Mouse (Mus musculus) monocyte, adult 2 months (primary cell): ENCODE measurements around the gene Gfra4.
"Not testable (repeated sequence)": the region's sequence is repeated elsewhere in the genome, so short reads cannot be mapped to it uniquely, and the experiment has no call there.

Source experiments
- DNase-seq, 2 experiments: peaks; one replicate each; pipeline ENCODE4 v3.0.0; 2022; ENCODE audit warnings: low spot score in 2 of 2, low read depth in 1 of 2

Gfra4 gene

DNA sequence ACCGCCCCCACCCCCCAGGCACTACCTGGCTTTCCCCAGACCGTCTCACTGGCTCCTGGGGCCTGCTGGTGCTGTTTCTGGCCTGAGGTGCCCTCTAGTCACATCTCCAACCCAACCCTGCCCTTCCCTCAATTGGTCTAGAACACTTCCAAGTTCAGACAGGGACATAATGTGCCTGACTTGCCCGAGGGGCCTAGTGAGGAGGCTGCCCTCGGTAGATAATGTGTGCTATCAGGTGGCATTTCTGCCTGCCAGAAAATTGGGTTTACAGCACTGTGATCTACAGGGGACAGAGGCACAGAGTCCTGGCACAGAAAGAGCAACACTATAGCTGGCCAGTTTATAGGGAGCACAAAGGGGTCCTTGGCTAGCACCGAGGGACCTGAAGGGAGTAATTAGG lies 9.2 kb upstream of the Gfra4 start:
- DNase-seq = no peak

GRCm38 (mm10) chr2:131046025-131046424 lies 3.1 kb upstream of the Gfra4 start:
- DNase-seq = no peak

DNA sequence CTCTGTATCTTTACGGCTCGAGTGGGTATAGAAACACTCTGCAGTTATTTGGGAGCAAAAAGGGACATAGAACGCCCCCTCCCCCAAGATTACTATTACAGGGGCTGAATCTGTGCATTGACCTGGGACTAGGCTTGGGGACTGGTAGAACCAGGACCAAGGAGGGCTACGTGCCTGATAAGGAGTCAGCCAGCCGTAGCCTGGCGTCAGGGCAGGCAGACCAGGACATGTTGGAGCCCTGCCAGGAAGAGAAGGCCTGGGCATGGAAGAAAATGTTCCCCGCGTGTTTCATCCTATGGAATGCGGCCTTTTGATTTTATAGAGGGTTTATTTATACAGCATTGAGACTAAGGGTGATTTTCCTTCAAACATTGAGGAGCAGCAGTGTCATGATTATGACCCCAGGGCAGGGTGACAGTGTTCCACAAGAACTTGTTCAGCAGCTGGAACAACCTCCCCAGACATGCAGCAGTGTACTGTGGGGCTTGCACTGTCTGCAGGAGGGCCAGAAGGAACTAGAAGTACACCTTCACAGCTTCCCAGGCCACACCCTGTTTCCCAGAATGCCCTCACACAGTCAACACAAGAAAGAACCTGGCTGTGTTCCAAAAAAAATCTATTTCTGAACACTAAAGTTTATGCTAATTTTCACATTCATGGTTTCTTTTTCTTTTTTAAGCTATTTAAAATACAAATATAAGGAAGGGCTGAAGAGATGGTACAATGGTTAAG lies 2.3 kb upstream of the Gfra4 start:
- no peak for DNase-seq

- no peak for DNase-seq
These were observed 1.5 kb upstream of the Gfra4 start for GRCm38 (mm10) chr2:131044354-131044852.

DNA sequence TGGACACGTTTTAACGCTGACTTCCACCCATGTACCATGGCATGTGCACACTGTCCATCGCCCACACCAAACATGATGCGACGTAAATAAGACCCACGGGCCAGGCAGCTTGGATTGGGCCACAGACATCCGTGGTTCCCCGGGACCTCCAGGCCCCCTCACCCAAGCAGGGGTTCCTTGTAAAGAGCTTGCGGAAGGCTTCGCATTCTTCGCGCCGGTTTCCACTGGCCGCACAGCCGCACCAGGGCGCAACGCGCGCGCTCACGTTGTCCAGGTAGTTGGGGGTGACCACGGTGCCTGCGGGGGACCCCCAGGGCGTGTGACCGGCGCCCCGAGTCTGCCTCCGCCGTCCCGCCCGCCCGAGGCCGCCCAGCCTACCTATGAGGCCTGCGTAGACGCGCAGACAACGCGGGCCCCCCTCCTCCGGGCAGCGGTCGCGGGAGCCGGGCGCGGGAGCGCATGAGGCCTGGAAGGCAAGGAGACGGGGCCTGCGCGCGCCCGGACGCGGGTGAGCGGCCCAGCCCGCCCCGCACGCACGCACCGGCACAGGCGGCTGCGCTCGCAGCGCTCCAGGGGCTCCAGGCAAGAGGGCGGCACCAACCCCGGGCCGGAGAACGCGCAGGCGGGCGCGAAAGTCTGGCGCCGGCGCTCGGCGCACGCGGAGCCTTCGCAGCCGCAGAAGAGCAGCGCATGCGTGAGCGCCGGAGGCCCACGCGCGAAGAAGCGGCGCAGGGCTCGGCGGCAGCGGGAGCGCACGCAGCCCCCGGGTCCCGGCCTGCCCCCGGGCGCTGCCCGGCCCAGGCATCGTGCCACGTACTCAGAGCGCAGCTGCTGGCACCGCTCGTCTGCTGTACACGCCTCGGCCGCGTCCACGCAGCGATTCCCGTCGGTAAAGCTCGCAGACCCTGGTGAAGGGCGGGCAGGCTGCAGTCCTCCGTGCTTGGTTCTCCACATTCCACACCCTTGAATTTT lies 1.7 kb downstream of the Gfra4 start:
- DNase-seq = no peak

DNA sequence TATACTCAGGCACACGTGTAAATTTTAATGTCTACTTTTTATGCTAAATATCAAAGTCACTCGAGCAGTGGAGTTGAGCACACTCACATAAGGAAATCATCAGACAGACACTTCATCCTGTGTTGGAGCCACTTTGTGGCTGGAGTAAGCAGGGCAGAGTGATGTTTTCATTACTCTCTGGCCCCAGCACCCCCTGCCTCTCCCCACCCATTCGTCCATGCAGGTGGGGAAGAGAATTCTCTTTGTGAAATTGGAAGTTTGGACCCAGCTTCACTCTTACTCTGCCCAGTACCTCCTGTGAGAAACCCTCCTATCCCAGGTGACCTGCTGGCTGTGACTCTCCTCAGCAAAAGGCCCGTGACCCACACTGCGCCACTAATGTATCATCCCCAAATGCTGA lies 4.2 kb downstream of the Gfra4 start:
- DNase-seq = no peak

- no peak for DNase-seq
These were observed 4.7 kb downstream of the Gfra4 start for GRCm38 (mm10) chr2:131038197-131038596.

DNA sequence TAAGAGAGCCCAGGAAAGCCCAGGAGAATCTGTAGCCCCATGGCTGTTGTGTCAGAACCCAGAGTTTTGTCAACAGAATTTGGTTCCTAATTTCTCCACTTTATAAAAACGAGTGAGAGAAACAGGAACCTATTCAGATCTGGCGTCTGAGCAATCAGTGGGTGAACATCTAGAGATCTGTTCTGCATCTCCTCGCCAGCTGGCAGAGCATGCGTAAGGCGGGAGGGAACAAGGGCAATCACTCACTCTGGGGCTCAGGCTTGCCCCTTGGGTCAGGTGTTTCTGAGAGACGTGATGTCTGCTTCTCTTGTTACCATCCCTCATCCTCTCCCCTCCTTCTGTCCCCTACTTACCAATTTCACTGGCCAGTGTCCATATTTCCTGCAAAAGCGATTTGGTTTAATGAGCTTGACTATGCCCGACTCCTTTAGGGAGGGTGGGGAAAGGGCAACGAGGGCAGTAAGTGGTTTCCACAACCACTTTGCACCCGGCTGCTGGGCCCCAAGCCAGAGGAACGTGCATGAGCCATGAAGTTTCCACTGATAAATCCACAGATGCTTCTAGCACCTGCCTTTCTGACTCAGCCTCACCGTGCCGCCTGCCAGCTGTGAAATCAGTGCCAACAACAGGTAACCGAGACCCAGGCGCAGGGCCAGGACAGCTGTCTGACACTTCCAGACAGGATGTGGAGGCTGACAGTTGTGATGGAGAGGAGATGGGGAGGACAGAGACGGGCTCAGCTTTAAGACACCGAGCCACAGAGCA lies 5.5 kb downstream of the Gfra4 start:
- DNase-seq = no peak

- no peak for DNase-seq
These were observed 6.1 kb downstream of the Gfra4 start for GRCm38 (mm10) chr2:131036757-131037156.

DNA sequence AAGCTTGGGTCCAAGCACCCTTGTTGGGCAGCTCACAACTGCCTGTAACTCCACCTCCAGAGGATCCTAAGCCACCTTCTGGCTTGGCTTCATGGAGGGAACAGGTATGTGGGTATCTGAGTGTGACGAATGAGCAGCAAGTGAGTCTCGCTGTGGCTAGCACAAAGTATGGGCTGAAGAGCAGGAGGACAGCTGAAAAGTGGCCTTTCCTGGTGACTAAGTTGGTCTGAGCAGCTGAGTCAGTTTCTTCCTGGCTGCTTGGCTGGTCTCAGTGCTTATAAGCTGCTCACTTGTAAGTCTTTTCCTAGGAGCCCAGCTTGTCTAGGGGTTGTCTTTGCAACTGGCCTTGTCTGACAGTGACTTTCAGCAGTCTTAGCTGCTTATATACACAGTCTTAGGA lies 6.5 kb downstream of the Gfra4 start:
- DNase-seq = no peak

GRCm38 (mm10) chr2:131031406-131031805 lies 11.5 kb downstream of the Gfra4 start:
- DNase-seq = not testable (repeated sequence)

DNA sequence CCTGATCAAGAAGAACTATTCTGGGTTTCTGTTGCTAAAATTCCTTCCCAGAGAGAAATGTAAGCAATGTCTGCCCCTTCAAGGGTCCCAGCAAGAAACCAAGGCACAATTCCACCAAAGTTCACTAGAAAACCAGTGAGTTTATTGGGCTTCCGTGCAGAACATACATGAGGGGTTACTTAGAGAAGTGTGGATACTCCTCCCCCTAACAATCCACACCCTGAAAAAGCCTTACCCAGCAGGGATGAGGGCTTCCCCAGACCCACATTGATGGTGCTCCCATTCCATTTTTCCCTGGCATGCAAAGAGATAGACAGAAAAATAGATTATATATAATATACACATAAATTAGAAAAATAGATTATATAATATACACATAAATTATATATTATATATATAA lies 11.9 kb downstream of the Gfra4 start:
- no peak for DNase-seq

DNA sequence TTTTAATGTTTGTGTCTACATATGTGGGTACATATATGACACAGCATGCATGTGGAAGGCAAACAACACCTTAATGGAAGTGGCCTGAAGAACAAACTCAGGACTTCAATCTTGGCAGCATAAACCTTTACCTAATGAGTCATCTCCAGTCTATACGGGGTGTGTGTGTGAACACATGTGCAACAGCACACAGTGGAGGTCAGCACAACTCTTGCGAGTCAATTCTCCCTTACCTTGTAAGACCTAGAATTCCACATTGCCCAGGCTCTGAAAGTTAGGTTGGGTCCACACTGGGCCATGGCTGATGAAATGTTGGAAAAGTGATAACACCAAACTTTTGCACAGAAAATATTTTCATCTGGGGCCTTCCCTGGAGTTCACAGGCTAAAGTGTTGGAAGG lies 12.3 kb downstream of the Gfra4 start:
- DNase-seq = no peak

- no peak for DNase-seq
These were observed 13.6 kb downstream of the Gfra4 start for GRCm38 (mm10) chr2:131029065-131029935.

GRCm38 (mm10) chr2:131026941-131027340 lies 15.9 kb downstream of the Gfra4 start:
- no peak for DNase-seq

GRCm38 (mm10) chr2:131025230-131025629 lies 17.7 kb downstream of the Gfra4 start:
- no peak for DNase-seq

DNA sequence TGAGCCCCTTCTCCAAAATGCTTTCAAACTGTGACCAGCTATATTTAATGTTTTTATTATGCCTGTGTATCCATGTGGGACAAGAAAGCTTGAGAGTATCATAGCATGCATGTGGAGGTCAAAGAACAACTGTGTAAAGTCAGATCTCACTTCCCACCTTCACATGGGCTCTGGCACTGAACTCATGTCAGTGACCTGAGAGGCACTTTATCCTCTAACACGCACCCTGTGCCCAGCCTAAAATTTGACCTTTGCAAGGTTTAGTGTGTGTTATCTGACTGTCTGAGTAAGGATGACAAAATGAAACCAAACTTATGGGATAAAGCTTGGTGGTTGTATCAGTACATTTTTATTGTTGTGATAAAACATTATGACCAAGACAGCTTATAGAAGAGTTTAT lies 32.3 kb downstream of the Gfra4 start:
- DNase-seq = no peak

DNA sequence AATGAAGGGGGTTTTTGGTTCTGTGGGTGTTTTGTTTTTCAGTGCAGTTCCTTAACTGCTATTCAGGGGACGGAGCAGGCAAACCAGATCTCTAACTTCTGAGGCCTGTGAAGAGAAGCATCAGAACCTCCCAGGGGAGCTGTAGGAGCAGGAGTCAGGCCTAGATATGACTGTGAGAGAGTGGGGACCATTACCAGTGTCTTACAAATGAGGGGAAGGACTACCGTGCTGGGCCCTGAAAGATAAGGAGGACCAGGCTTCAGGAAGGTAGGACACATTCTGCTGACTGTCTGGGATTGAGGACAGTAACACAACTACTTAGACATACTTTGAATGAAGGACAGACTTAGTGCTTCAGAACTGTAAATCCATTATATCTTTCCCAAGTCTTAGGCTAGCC lies 33.8 kb downstream of the Gfra4 start:
- DNase-seq = no peak

GRCm38 (mm10) chr2:130992818-130993217 lies 50.1 kb downstream of the Gfra4 start:
- DNase-seq = no peak
